19 mouse cellular contexts compared by ENCODE assay signal in genomic region chr19:55564104-55564938, GRCm38 (mm10).
DNase-seq lines count a peak whose midpoint lies in the region; ATAC-seq and TF ChIP-seq lines count a peak whose summit lies in the region.
"Had no signal": no experiment of that assay in that cellular context is flagged by ENCODE, and none has a peak within 500 bp of the region (broad histone marks: within the 10 kb centered on the region; RNA-seq: fewer than 3 reads in every experiment).

No protein-coding gene starts in this region.

- H3K27me3 ChIP-seq in embryonic facial prominence, embryonic 13.5 days, result peaks cover 8% of the 10 kb centered on the region; the same call in 1 of the 2 replicates
- peaks cover 61% of the 10 kb centered on the region for H3K27me3 ChIP-seq in embryonic facial prominence, embryonic 10.5 days (replicated peaks; ENCODE audit: low read depth, poor library complexity, severe bottlenecking)
- no peaks in the 10 kb centered on the region for H3K27me3 ChIP-seq in heart, postnatal 0 days (ENCODE audit: control insufficient read depth, insufficient read depth, low read length)
- no peaks in the 10 kb centered on the region for H3K27me3 ChIP-seq in heart, adult 2 months (ENCODE audit: control insufficient read depth, insufficient read depth, low read length)
- no peaks in the 10 kb centered on the region for H3K27me3 ChIP-seq in liver, embryonic 13.5 days
- H3K27me3 ChIP-seq in midbrain, postnatal 0 days (ENCODE audit: insufficient read depth, low read length), result no peaks in the 10 kb centered on the region

- H3K27ac ChIP-seq in embryonic facial prominence, embryonic 13.5 days, result peak overlapping the region; percentile 60; the same call in 1 of the 2 replicates
- no peak overlapping the region for H3K27ac ChIP-seq in embryonic facial prominence, embryonic 10.5 days (replicated peaks)
- peak overlapping the region; percentile 55; the same call in 1 of the 2 replicates for H3K27ac ChIP-seq in heart, postnatal 0 days (ENCODE audit: low read depth)
- H3K27ac ChIP-seq in heart, adult 2 months, result no peak overlapping the region
- H3K27ac ChIP-seq in liver, embryonic 13.5 days, result peak overlapping the region; percentile 68
- H3K27ac ChIP-seq in midbrain, postnatal 0 days (ENCODE audit: low read depth, low read length), result no peak overlapping the region
- H3K27ac ChIP-seq: gastrocnemius, adult 2 months; macrophage; midbrain, embryonic 12.5 days; neural tube, embryonic 13.5 days had no signal

- TF ChIP-seq EP300 in heart, postnatal 0 days (IDR thresholded peaks at IDR 0.05; ENCODE audit: low read depth), result no peak
- TF ChIP-seq EP300 in heart, adult 2 months (IDR thresholded peaks at IDR 0.05; ENCODE audit: insufficient read depth, low read depth, low read length), result no peak

- H3K4me2 ChIP-seq in embryonic facial prominence, embryonic 13.5 days, result no peak overlapping the region
- H3K4me2 ChIP-seq in heart, postnatal 0 days (ENCODE audit: low read depth, low read length), result no peak overlapping the region
- peak overlapping the region; percentile 28 for H3K4me2 ChIP-seq in liver, embryonic 13.5 days
- H3K4me2 ChIP-seq in midbrain, postnatal 0 days (ENCODE audit: low read depth, low read length, poor library complexity, severe bottlenecking), result no peak overlapping the region
- H3K4me2 ChIP-seq: midbrain, embryonic 12.5 days; neural tube, embryonic 13.5 days had no signal

- TF ChIP-seq CTCF in heart, postnatal 0 days (IDR thresholded peaks at IDR 0.05; ENCODE audit: low read depth), result no peak
- TF ChIP-seq CTCF in heart, adult 2 months (IDR thresholded peaks at IDR 0.05), result no peak
- TF ChIP-seq CTCF in midbrain, postnatal 0 days (IDR thresholded peaks at IDR 0.05), result no peak

- H3K9me3 ChIP-seq in embryonic facial prominence, embryonic 13.5 days, result no peaks in the 10 kb centered on the region
- no peaks in the 10 kb centered on the region for H3K9me3 ChIP-seq in embryonic facial prominence, embryonic 10.5 days
- H3K9me3 ChIP-seq in heart, postnatal 0 days (replicated peaks; ENCODE audit: control insufficient read depth, low read length), result no peaks in the 10 kb centered on the region
- no peaks in the 10 kb centered on the region for H3K9me3 ChIP-seq in liver, embryonic 13.5 days (replicated peaks)
- H3K9me3 ChIP-seq in midbrain, postnatal 0 days (ENCODE audit: low read length), result no peaks in the 10 kb centered on the region
- H3K9me3 ChIP-seq: midbrain, embryonic 12.5 days; neural tube, embryonic 13.5 days had no signal

- intact Hi-C loops in heart, adult 2 months (cut with DNase I), result loop anchor here (5.0 kb wide), 1 partner anchor 188 kb away; no protein-coding TSS in a partner anchor

- no peak for ATAC-seq in embryonic facial prominence, embryonic 13.5 days (ENCODE audit: insufficient number of reproducible peaks, insufficient read depth, low FRiP score, low TSS enrichment, low read depth)
- ATAC-seq in heart, postnatal 0 days (ENCODE audit: insufficient read depth, low read depth), result no peak
- ATAC-seq in liver, embryonic 13.5 days (ENCODE audit: low read depth), result peak; percentile 77
- no peak for ATAC-seq in midbrain, postnatal 0 days (ENCODE audit: low FRiP score)

- H3K79me2 ChIP-seq in heart, adult 2 months (replicated peaks; ENCODE audit: control insufficient read depth, insufficient read depth, low read length), result no peaks in the 10 kb centered on the region

- H3K9ac ChIP-seq in embryonic facial prominence, embryonic 13.5 days, result no peak overlapping the region
- H3K9ac ChIP-seq in heart, postnatal 0 days (replicated peaks; ENCODE audit: low read depth, low read length), result no peak overlapping the region
- H3K9ac ChIP-seq in heart, adult 2 months (ENCODE audit: low read depth, low read length), result no peak overlapping the region
- H3K9ac ChIP-seq in liver, embryonic 13.5 days, result no peak overlapping the region
- H3K9ac ChIP-seq in midbrain, postnatal 0 days (replicated peaks; ENCODE audit: low read length, poor library complexity, severe bottlenecking), result no peak overlapping the region
- H3K9ac ChIP-seq: midbrain, embryonic 12.5 days; neural tube, embryonic 13.5 days had no signal

- H3K4me3 ChIP-seq in embryonic facial prominence, embryonic 13.5 days, result no peak overlapping the region
- no peak overlapping the region for H3K4me3 ChIP-seq in embryonic facial prominence, embryonic 10.5 days
- H3K4me3 ChIP-seq in heart, postnatal 0 days (ENCODE audit: low read depth, low read length), result no peak overlapping the region
- H3K4me3 ChIP-seq in heart, adult 2 months, result no peak overlapping the region
- H3K4me3 ChIP-seq in liver, embryonic 13.5 days (replicated peaks), result no peak overlapping the region
- no peak overlapping the region for H3K4me3 ChIP-seq in midbrain, postnatal 0 days (ENCODE audit: low read depth, low read length)
- H3K4me3 ChIP-seq: gastrocnemius, adult 2 months; midbrain, embryonic 12.5 days; neural tube, embryonic 13.5 days had no signal

- H3K36me3 ChIP-seq in embryonic facial prominence, embryonic 13.5 days, result no peaks in the 10 kb centered on the region
- H3K36me3 ChIP-seq in embryonic facial prominence, embryonic 10.5 days (replicated peaks), result no peaks in the 10 kb centered on the region
- H3K36me3 ChIP-seq in heart, postnatal 0 days (replicated peaks; ENCODE audit: control insufficient read depth, insufficient read depth, low read length), result no peaks in the 10 kb centered on the region
- H3K36me3 ChIP-seq in heart, adult 2 months (ENCODE audit: control insufficient read depth, insufficient read depth, low read length), result no peaks in the 10 kb centered on the region
- no peaks in the 10 kb centered on the region for H3K36me3 ChIP-seq in liver, embryonic 13.5 days
- H3K36me3 ChIP-seq in midbrain, postnatal 0 days (ENCODE audit: insufficient read depth, low read length), result no peaks in the 10 kb centered on the region
- H3K36me3 ChIP-seq: midbrain, embryonic 12.5 days; neural tube, embryonic 13.5 days had no signal

- no peak for TF ChIP-seq POLR2A in heart, adult 2 months (IDR thresholded peaks at IDR 0.05; ENCODE audit: insufficient read depth, low read depth, low read length)

- 74% methylated on average over 13 of the region's 13 CpGs for WGBS in embryonic facial prominence, embryonic 13.5 days
- WGBS in embryonic facial prominence, embryonic 10.5 days, result 78% methylated on average over 13 of the region's 13 CpGs
- 87% methylated on average over 13 of the region's 13 CpGs for WGBS in heart, postnatal 0 days
- WGBS in heart, adult 2 months, result 89% methylated on average over 13 of the region's 13 CpGs
- WGBS in liver, embryonic 13.5 days (ENCODE audit: insufficient replicate concordance), result 40% methylated on average over 13 of the region's 13 CpGs
- WGBS in midbrain, postnatal 0 days, result 85% methylated on average over 13 of the region's 13 CpGs

- no peak for DNase-seq in embryonic facial prominence, embryonic 10.5 days (ENCODE audit: low spot score)
- no peak for DNase-seq in heart, postnatal 0 days (ENCODE audit: low spot score)
- DNase-seq in heart, adult 2 months, result no peak
- peak; percentile 35 for DNase-seq in liver, embryonic 13.5 days
- no peak for DNase-seq in natural killer cell, adult 2 months (ENCODE audit: low spot score in 2 of 2)
- no peak for DNase-seq in midbrain, postnatal 0 days (ENCODE audit: low spot score)
- no peak for DNase-seq in kidney, adult 8-10 months
- DNase-seq: adrenal gland, postnatal 14 days; cerebellum, adult 11-12 months; cerebellum, postnatal 14 days; gastrocnemius, adult 2 months; kidney, adult 18-20 months; kidney, postnatal 14 days; right cerebral cortex, adult 18-20 months; thymus, postnatal 14 days had no signal

- peaks cover 59% of the 10 kb centered on the region for H3K4me1 ChIP-seq in embryonic facial prominence, embryonic 13.5 days
- H3K4me1 ChIP-seq in embryonic facial prominence, embryonic 10.5 days, result peaks cover 38% of the 10 kb centered on the region
- peaks cover 43% of the 10 kb centered on the region for H3K4me1 ChIP-seq in heart, postnatal 0 days (ENCODE audit: control insufficient read depth, insufficient read depth)
- peaks cover 11% of the 10 kb centered on the region for H3K4me1 ChIP-seq in heart, adult 2 months (ENCODE audit: control insufficient read depth, insufficient read depth, low read length)
- H3K4me1 ChIP-seq in liver, embryonic 13.5 days (replicated peaks), result peaks cover 70% of the 10 kb centered on the region
- H3K4me1 ChIP-seq in midbrain, postnatal 0 days (ENCODE audit: insufficient read depth, low read length), result no peaks in the 10 kb centered on the region

Comparison
In these comparisons a context has a peak if more than half of its experiments do, and no peak if none do; other contexts are left out.
1. H3K27ac ChIP-seq: peak in embryonic facial prominence, embryonic 13.5 days (single experiment), heart, postnatal 0 days (single experiment) and liver, embryonic 13.5 days (single experiment); none in embryonic facial prominence, embryonic 10.5 days (single experiment), heart, adult 2 months (single experiment) and midbrain, postnatal 0 days (single experiment).